Mouse (Mus musculus) bone marrow, adult 2 months (tissue): ENCODE measurements around the gene Gtf2f1. TPM values are rescaled to one million over a fixed set of nuclear protein-coding genes. Genes with fewer than 3 reads are reported as not detected.

Source experiments
- H3K27ac ChIP-seq: fragments of 200-500 bp; 2 replicates; pipeline ENCODE4 v1.5.1; 2012; ENCODE audit warnings: low read depth, mild to moderate bottlenecking, control low read depth, inconsistent platforms, low read length; ENCODE audit not compliant: control insufficient read depth, poor library complexity, insufficient read depth
- H3K4me1 ChIP-seq: fragments of 200-500 bp; 2 replicates; pipeline ENCODE4 v1.6.1; 2011; ENCODE audit warnings: low read length; ENCODE audit not compliant: control insufficient read depth, insufficient read depth
- H3K4me3 ChIP-seq: fragments of 200-500 bp; replicated peaks from 2 replicates; pipeline ENCODE3; 2011; ENCODE audit warnings: mild to moderate bottlenecking, low read depth, low read length, control low read depth; ENCODE audit not compliant: control insufficient read depth
- CTCF ChIP-seq: fragments of 200-500 bp; IDR thresholded peaks from 2 replicates; pipeline ENCODE4 v1.5.1; 2011; ENCODE audit warnings: low read length, control low read depth; ENCODE audit not compliant: control insufficient read depth, insufficient read depth
- POLR2A ChIP-seq: fragments of 200-500 bp; IDR thresholded peaks from 2 replicates; pipeline ENCODE4 v1.6.1; 2011; ENCODE audit warnings: low read depth, mild to moderate bottlenecking, control low read depth, low read length, borderline replicate concordance; ENCODE audit not compliant: control insufficient read depth
- WGBS: fragments of 180-500 bp; shearing (Covaris S2); methylation state at CpG from one replicate; pipeline ENCODE4 v1.1.7; 2018; 5-methylcytosine and 5-hydroxymethylcytosine counted together
- polyA plus RNA-seq: library from polyadenylated mRNA; stranded (reverse); fragments of >200 nt; gene quantifications from 2 replicates; pipeline ENCODE4 v1.2.4, GENCODE M21; 2011; ENCODE audit warnings: low replicate concordance; ENCODE audit not compliant: missing spikeins, insufficient read depth, insufficient read length

Gene Gtf2f1
- polyA plus RNA-seq, 1 experiment, result 116 TPM

DNA sequence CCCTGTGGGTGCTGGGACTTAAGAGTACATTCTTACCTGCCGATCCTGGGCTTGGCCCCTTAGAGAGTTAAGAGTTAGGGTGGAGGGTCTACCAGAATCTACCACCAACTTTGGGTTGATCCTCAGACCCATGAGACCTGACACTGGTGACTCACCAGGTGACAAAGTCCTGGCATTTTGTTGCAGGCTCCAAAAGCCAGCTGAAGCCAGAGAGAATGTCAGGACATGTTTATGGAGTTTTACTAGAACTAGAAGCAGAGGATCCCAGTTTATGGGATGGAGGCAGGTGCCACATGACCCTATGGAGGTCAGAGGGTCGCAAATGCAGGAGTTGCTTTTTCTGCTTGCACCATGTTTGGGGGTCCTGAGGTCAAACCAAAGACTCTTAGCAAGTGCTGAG, 14.6 kb downstream of the Gtf2f1 start:
- TF ChIP-seq CTCF, result no peak
- no peak for TF ChIP-seq POLR2A
- H3K4me3 ChIP-seq, result no peak overlapping the region
- WGBS, result 71% methylated on average over 2 of the region's 2 CpGs
- H3K4me1 ChIP-seq, result no peaks in the 10 kb centered on the region; the same call in 1 of the 2 replicates
- H3K27ac ChIP-seq, result no peak overlapping the region

DNA sequence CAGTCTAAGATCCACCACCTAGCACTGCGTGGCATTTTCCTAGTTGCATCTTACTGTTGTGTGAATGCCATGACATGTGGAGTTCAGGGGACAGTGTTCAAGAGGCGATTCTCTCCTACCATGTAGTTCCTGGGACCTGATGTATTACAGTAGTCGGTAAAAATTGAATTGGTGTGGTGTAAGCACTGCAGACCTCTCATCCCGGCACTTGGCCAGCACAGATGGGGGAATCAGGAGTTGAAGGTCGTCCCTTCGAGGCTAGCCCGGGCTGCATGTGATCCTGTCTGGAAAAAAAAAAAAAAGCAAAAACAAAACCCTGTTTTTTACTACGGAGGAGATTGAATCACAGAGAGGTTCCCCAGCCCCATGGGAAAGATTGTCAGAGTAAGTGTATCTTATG, 16.0 kb downstream of the Gtf2f1 start:
- Histone ChIP-seq H3K4me3 (no peak overlapping the region), H3K27ac (no peak overlapping the region), H3K4me1 (no peaks in the 10 kb centered on the region; the same call in 1 of the 2 replicates)
- TF ChIP-seq CTCF, result no peak
- no peak for TF ChIP-seq POLR2A
- 89% methylated on average over 8 of the region's 8 CpGs for WGBS

DNA sequence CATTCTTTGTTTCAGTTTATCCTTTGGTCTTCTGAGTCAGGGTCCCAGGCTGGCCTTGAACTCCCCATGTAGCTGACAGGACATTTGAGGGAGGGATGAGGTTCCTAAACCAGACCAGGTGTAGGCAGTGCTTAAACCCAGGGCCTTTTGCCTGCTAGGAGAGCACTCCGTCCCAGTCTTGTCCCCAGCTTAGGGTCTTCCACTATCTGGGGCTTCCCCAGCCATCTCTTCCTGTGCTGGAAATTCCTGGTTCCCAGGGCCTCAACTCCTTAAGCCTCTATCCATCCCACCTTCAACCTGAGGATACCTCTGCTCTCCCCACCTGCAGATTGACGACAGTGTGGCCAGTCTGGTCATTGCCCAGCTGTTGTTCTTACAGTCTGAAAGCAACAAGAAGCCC, 20.1 kb downstream of the Gtf2f1 start:
- Histone ChIP-seq H3K27ac (no peak overlapping the region), H3K4me3 (peak overlapping the region; percentile 31), H3K4me1 (no peaks in the 10 kb centered on the region; the same call in 1 of the 2 replicates)
- 77% methylated on average over 2 of the region's 2 CpGs for WGBS
- TF ChIP-seq POLR2A, result no peak
- no peak for TF ChIP-seq CTCF

DNA sequence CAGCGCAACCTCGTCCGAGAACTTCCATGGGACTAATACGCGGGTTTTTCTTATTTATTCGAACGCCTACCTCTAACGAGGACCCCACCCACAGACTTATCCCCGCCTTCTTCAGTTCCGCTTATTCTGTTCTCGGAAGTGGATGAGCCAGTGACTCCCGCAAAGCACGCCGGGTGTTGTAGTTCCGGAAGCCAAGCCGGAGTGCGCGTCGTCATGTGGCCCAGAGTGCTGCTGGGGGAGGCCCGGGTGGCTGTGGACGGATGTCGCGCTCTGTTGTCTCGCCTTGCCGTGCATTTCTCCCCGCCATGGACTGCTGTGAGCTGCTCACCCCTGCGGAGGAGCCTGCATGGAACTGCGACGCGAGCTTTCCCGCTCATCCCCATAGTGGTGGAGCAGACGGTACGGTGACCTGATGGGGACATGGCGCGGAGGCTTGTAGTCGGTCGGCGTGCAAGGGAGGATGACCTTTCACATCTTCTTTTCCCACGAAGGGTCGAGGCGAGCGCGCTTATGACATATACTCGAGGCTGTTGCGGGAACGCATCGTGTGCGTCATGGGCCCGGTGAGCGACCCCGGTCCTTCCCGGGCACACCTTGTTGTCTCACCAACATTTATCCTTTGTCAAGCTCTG, 20.9 kb downstream of the Gtf2f1 start, which contains the start of gene Clpp:
Gene Clpp, plus strand, starts transcription at position 191 of the 632 bp plus-strand sequence.
- WGBS, result under 1% methylated on average over 52 of the region's 52 CpGs
- peak; percentile 14; the same call in 1 of the 2 replicates for TF ChIP-seq CTCF
- peak; percentile 85 for TF ChIP-seq POLR2A

DNA sequence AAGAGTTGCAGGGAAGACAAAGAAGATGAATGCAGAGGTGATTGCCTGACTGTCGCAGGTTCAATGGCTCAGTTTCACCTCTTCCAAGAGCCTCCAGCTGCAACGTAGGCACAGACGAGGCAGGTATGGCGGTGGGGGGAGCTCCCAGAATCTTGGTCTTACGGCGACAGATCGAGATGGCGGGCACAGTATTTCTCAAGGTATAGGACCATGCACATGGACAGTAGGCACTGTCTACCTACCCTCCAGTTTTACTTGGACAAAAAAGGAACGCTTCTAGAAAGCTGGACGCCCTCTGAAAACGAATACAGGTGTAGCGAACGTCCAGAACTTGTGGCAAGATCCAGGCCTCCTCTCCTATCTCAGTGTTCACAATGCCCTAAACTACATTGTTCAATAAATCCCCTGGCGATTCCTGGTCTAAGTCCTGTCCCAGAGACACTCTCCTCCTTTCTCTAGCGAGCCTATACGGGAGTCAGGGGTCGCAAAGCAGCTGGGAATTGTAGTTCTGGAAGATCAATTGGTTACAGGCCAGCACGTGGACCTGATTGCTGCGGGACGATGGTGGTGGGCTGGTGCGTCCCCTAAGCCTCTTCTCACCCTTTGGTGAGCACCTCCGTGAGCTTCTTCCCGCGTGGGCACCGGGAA, 21.5 kb downstream of the Gtf2f1 start:
- peak overlapping the region; percentile 72 for H3K4me3 ChIP-seq
- TF ChIP-seq CTCF (no peak), POLR2A (no peak)
- no peaks in the 10 kb centered on the region; the same call in 1 of the 2 replicates for H3K4me1 ChIP-seq
- WGBS, result under 1% methylated on average over 25 of the region's 25 CpGs
- H3K27ac ChIP-seq, result peak overlapping the region; percentile 62

More for the DNA sequence above, 20.9 kb downstream of the Gtf2f1 start, which contains the start of gene Clpp:
- Histone ChIP-seq H3K4me1 (no peaks in the 10 kb centered on the region; the same call in 1 of the 2 replicates), H3K27ac (peak within 1 kb of the TSS; percentile 62), H3K4me3 (peak within 1 kb of the TSS; percentile 72)

DNA sequence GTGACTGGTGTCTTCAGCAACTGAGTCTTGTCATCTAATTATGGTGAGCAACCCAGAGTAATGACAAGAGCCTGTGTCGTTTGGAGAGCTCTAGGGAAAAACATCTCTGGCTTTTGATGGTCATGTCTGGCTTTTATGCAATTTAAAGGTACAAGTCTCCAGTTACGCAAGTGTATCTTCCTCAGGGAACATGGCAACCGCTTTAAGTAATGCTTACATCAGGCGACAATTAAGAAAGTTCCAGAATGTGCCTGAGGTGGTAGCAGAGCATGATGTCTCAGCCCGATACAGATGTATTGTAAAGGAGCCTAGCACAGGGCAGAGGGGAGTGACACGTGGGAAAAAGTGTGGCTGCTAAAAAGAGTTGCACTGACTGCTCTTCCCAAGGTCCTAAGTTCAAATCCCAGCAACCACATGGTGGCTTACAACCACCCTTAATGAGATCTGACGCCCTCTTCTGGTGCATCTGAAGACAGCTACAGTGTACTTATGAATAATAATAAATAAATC, 22.1 kb downstream of the Gtf2f1 start:
- no peak overlapping the region for H3K4me3 ChIP-seq
- no peak overlapping the region for H3K27ac ChIP-seq
- no peaks in the 10 kb centered on the region; the same call in 1 of the 2 replicates for H3K4me1 ChIP-seq
- TF ChIP-seq POLR2A (no peak), CTCF (no peak)
- WGBS, result 52% methylated on average over 7 of the region's 7 CpGs

DNA sequence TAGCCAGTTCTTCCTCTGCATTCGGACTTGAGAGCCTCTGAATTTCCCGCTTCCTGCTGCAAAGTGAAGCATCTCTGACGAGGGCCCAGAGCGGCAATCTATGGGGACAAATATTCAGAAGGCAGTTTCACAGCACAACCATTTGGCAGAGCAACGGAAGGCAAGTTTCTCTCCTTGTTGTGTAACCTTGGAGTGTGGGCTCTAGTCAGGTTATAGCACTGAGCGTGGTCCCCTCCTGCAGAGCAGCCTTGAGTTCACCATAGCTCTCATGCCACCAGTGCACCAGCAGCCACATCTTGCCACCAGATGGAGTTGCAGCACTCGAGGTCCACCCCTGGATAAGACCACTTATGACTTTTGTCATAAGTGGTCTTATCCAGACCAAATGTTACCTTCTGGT, 22.6 kb downstream of the Gtf2f1 start:
- TF ChIP-seq CTCF (no peak), POLR2A (no peak)
- 55% methylated on average over 7 of the region's 7 CpGs for WGBS
- Histone ChIP-seq H3K4me1 (no peaks in the 10 kb centered on the region; the same call in 1 of the 2 replicates), H3K4me3 (no peak overlapping the region), H3K27ac (no peak overlapping the region)

DNA sequence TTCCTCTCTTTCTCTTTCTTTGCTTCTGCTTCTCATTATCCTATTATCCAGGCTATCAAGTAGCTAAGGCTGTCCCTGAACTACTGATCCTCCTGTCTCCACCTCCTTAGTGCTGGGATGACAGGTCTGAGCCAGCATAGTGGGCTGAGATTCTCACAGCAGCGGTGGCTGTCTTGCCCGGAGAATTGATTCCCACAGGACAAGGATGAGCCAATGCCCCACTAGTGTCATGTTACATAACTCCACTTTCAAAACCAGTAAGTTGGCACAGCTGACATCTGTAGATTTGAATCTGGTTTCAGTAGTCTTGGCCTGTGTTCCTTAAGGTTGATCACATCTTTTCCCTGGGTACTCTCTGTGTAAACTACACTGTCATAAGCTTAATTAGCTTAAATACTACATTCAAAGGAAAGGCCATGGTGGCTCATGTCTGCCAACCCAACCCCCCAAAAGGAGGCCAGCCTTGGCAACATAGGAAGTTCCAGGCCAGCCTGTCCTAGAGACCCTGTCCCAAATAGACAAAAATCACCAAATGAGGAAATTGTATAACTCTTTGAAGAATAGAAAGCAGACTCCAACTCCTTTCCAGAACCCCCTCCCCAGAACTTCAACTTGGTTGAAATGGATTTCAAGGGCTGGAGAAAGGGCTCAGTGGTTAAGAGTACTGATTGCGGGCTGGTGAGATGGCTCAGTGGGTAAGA, 24.8 kb downstream of the Gtf2f1 start:
- TF ChIP-seq POLR2A, result no peak
- no peak for TF ChIP-seq CTCF
- 62% methylated on average over 3 of the region's 3 CpGs for WGBS
- no peak overlapping the region for H3K27ac ChIP-seq

More for the DNA sequence above, 24.8 kb downstream of the Gtf2f1 start:
- Histone ChIP-seq H3K4me1 (no peaks in the 10 kb centered on the region; the same call in 1 of the 2 replicates), H3K4me3 (no peak overlapping the region)
